Mouse (Mus musculus): ENCODE data around the gene Stard7. TPM values are rescaled to one million over a fixed set of nuclear protein-coding genes. Genes with fewer than 3 reads are reported as not detected.

Gene Stard7
- polyA plus RNA-seq, 1 experiment from 2014 or later: 94.5 TPM

- DNase-seq (ENCODE audit: low spot score) (peak; percentile 70), ATAC-seq (replicated peaks; ENCODE audit: low FRiP score, low TSS enrichment, low read depth) (peak; percentile 67)
- no peaks in the 10 kb centered on the region for H3K36me3 ChIP-seq (ENCODE audit: control insufficient read depth, insufficient read depth, low read length)
- WGBS: under 1% methylated on average over 76 of the region's 76 CpGs
- H3K27me3 ChIP-seq (replicated peaks; ENCODE audit: control insufficient read depth, insufficient read depth, low read length): peaks cover 37% of the 10 kb centered on the region
- H3K9ac ChIP-seq (ENCODE audit: low read length): peak within 1 kb of the TSS; percentile 50
- H3K9me3 ChIP-seq (ENCODE audit: control insufficient read depth, low read length): no peaks in the 10 kb centered on the region
- no peak within 1 kb of the TSS for H3K27ac ChIP-seq (ENCODE audit: low read depth)
- 0 out of 2 replicates have a peak, but pooled peaks cover 6% of the 10 kb centered on the region for H3K4me1 ChIP-seq (replicated peaks; ENCODE audit: control insufficient read depth, insufficient read depth, low read length)
- H3K4me2 ChIP-seq (ENCODE audit: low read length): peak within 1 kb of the TSS; percentile 65
- peak within 1 kb of the TSS; percentile 43 for H3K4me3 ChIP-seq (ENCODE audit: low read depth, low read length)
Measured at GRCm38 (mm10) chr2:127335767-127336496, 65.9 kb downstream of the Stard7 start, which contains the start of gene Dusp2. Gene Dusp2, plus strand, starts transcription at chr2:127336159.

DNA sequence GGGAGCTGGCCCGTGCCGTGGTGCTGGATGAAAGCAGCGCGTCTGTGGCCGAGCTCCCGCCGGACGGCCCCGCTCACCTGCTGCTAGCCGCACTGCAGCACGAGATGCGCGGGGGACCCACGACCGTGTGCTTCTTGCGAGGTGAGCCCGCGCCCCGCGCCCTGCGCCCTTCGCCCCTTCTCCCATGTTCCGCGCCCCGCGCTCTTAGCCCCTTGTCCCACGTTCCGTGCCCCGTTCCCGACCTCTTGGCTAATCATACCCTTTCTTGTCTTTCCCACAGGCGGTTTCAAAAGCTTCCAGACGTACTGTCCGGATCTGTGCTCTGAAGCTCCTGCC, 66.4 kb downstream of the Stard7 start:
- Histone ChIP-seq H3K27me3 (replicated peaks; ENCODE audit: control insufficient read depth, insufficient read depth, low read length) (peaks cover 37% of the 10 kb centered on the region), H3K36me3 (ENCODE audit: control insufficient read depth, insufficient read depth, low read length) (no peaks in the 10 kb centered on the region), H3K4me2 (ENCODE audit: low read length) (peak overlapping the region; percentile 65), H3K27ac (ENCODE audit: low read depth) (no peak overlapping the region), H3K4me1 (replicated peaks; ENCODE audit: control insufficient read depth, insufficient read depth, low read length) (0 out of 2 replicates have a peak, but pooled peaks cover 6% of the 10 kb centered on the region), H3K4me3 (ENCODE audit: low read depth, low read length) (peak overlapping the region; percentile 43), H3K9ac (ENCODE audit: low read length) (peak overlapping the region; percentile 50), H3K9me3 (ENCODE audit: control insufficient read depth, low read length) (no peaks in the 10 kb centered on the region)
- no peak; the same call in 1 of the 2 replicates for ATAC-seq (replicated peaks; ENCODE audit: low FRiP score, low TSS enrichment, low read depth)
- WGBS: 4% methylated on average over 33 of the region's 33 CpGs
- DNase-seq (ENCODE audit: low spot score): no peak

GRCm38 (mm10) chr2:127336885-127337284, 66.9 kb downstream of the Stard7 start:
- H3K4me2 ChIP-seq (ENCODE audit: low read length): peak overlapping the region; percentile 65
- H3K4me3 ChIP-seq (ENCODE audit: low read depth, low read length): peak overlapping the region; percentile 43
- H3K4me1 ChIP-seq (replicated peaks; ENCODE audit: control insufficient read depth, insufficient read depth, low read length): 0 out of 2 replicates have a peak, but pooled peaks cover 6% of the 10 kb centered on the region
- ATAC-seq (replicated peaks; ENCODE audit: low FRiP score, low TSS enrichment, low read depth) (no peak), DNase-seq (ENCODE audit: low spot score) (no peak)
- no peaks in the 10 kb centered on the region for H3K36me3 ChIP-seq (ENCODE audit: control insufficient read depth, insufficient read depth, low read length)
- WGBS: 45% methylated on average over 5 of the region's 5 CpGs
- peak overlapping the region; percentile 50; the same call in 1 of the 2 replicates for H3K9ac ChIP-seq (ENCODE audit: low read length)
- H3K9me3 ChIP-seq (ENCODE audit: control insufficient read depth, low read length): no peaks in the 10 kb centered on the region
- no peak overlapping the region for H3K27ac ChIP-seq (ENCODE audit: low read depth)
- peaks cover 37% of the 10 kb centered on the region for H3K27me3 ChIP-seq (replicated peaks; ENCODE audit: control insufficient read depth, insufficient read depth, low read length)

DNA sequence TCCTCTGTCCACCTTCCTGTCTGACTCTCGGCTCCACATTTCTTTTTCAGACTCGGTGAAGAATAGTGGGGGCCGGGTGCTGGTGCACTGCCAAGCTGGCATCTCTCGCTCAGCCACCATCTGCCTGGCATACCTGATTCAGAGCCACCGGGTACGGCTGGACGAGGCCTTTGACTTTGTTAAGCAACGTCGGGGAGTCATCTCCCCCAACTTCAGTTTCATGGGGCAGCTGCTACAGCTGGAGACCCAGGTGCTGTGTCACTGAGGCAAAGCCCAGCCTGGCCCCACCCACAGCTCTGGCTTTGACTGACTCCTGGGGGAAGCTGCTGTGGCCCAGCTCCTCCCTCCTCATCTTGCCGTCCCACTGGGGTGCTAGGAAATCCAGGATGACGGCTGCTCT, 67.5 kb downstream of the Stard7 start:
- H3K4me3 ChIP-seq (ENCODE audit: low read depth, low read length): 0 out of 2 replicates have a peak overlapping the region, but pooled peaks have one; percentile 43
- H3K36me3 ChIP-seq (ENCODE audit: control insufficient read depth, insufficient read depth, low read length): no peaks in the 10 kb centered on the region
- peak overlapping the region; percentile 65; the same call in 1 of the 2 replicates for H3K4me2 ChIP-seq (ENCODE audit: low read length)
- H3K9me3 ChIP-seq (ENCODE audit: control insufficient read depth, low read length): no peaks in the 10 kb centered on the region
- H3K27me3 ChIP-seq (replicated peaks; ENCODE audit: control insufficient read depth, insufficient read depth, low read length): peaks cover 37% of the 10 kb centered on the region
- H3K4me1 ChIP-seq (replicated peaks; ENCODE audit: control insufficient read depth, insufficient read depth, low read length): 0 out of 2 replicates have a peak, but pooled peaks cover 6% of the 10 kb centered on the region
- 73% methylated on average over 11 of the region's 11 CpGs for WGBS
- no peak overlapping the region for H3K27ac ChIP-seq (ENCODE audit: low read depth)
- ATAC-seq (replicated peaks; ENCODE audit: low FRiP score, low TSS enrichment, low read depth): no peak
- DNase-seq (ENCODE audit: low spot score): no peak
- no peak overlapping the region for H3K9ac ChIP-seq (ENCODE audit: low read length)

DNA sequence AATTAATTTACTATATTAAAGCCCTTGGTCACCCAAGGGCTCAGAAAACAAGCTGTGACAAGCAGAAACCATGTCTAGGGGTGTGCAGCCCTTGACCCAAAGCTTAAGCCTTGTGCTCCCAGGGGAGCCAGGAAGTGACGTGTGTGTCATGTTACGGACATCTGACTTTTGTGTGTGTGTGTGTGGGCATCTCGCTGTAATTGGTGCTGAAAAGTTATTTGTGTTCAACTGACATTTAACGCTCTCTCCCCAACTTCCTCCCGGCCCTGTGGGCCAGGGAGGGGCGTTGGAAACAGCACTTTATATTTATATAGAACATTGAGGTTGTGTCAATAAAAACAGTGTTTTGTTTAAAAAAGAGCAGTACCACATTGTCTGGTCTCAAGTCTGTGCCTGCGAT, 68.0 kb downstream of the Stard7 start:
- Histone ChIP-seq H3K27me3 (replicated peaks; ENCODE audit: control insufficient read depth, insufficient read depth, low read length) (peaks cover 37% of the 10 kb centered on the region), H3K4me2 (ENCODE audit: low read length) (no peak overlapping the region), H3K27ac (ENCODE audit: low read depth) (no peak overlapping the region), H3K4me1 (replicated peaks; ENCODE audit: control insufficient read depth, insufficient read depth, low read length) (0 out of 2 replicates have a peak, but pooled peaks cover 6% of the 10 kb centered on the region), H3K36me3 (ENCODE audit: control insufficient read depth, insufficient read depth, low read length) (no peaks in the 10 kb centered on the region), H3K9me3 (ENCODE audit: control insufficient read depth, low read length) (no peaks in the 10 kb centered on the region), H3K4me3 (ENCODE audit: low read depth, low read length) (no peak overlapping the region), H3K9ac (ENCODE audit: low read length) (no peak overlapping the region)
- 60% methylated on average over 7 of the region's 7 CpGs for WGBS
- DNase-seq (ENCODE audit: low spot score): no peak
- ATAC-seq (replicated peaks; ENCODE audit: low FRiP score, low TSS enrichment, low read depth): no peak

DNA sequence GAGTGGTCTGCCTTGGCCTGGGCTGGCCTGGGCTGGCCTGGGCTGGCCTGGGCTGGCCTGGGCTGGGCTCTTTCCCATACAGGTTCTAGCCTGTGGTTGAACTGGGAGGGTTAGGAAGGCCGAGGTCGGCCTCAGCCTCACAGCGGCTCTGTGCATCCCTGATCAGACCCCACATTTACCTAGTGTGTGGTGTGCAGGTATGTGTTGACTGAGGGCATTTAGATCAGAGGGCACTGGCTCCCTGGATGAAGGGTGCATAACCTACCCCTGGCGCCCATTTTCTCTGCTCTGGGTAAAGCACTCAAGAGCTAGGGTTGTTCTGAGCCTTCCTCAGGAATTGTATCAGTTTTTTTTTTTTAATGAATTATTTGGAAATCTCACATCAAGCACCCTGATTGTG, 68.4 kb downstream of the Stard7 start, which contains the start of gene Astl:
Gene Astl (plus strand): TSS at position 224 of the 400 bp plus-strand sequence.
- Histone ChIP-seq H3K27me3 (replicated peaks; ENCODE audit: control insufficient read depth, insufficient read depth, low read length) (peaks cover 37% of the 10 kb centered on the region), H3K36me3 (ENCODE audit: control insufficient read depth, insufficient read depth, low read length) (no peaks in the 10 kb centered on the region), H3K4me1 (replicated peaks; ENCODE audit: control insufficient read depth, insufficient read depth, low read length) (0 out of 2 replicates have a peak, but pooled peaks cover 6% of the 10 kb centered on the region), H3K4me2 (ENCODE audit: low read length) (0 out of 2 replicates have a peak within 1 kb of the TSS, but pooled peaks have one; percentile 65), H3K9ac (ENCODE audit: low read length) (no peak within 1 kb of the TSS), H3K9me3 (ENCODE audit: control insufficient read depth, low read length) (no peaks in the 10 kb centered on the region), H3K4me3 (ENCODE audit: low read depth, low read length) (0 out of 2 replicates have a peak within 1 kb of the TSS, but pooled peaks have one; percentile 43), H3K27ac (ENCODE audit: low read depth) (no peak within 1 kb of the TSS)
- ATAC-seq (replicated peaks; ENCODE audit: low FRiP score, low TSS enrichment, low read depth) (no peak), DNase-seq (ENCODE audit: low spot score) (no peak)
- 86% methylated on average over 4 of the region's 4 CpGs for WGBS

DNA sequence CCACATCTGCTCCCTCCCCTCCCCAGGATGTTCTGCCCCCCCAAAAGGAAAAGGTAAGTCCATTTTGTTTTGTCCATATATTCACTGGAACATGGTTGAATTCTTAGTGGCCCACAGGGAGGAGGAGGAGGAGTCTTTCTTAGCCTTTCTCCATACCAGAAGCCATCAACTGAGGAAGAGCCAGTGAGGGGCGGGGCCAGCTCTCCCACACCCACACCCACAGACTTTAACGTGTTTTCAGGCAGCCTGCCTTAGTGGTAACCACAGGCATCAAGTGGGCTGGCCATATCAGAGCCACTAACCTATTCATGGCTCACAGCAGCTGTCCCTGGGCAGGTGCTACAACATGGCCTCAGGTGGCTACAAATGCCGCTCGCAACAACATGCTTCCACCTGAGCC, 68.8 kb downstream of the Stard7 start:
- ATAC-seq (replicated peaks; ENCODE audit: low FRiP score, low TSS enrichment, low read depth) (no peak), DNase-seq (ENCODE audit: low spot score) (no peak)
- 66% methylated on average over 4 of the region's 4 CpGs for WGBS

DNA sequence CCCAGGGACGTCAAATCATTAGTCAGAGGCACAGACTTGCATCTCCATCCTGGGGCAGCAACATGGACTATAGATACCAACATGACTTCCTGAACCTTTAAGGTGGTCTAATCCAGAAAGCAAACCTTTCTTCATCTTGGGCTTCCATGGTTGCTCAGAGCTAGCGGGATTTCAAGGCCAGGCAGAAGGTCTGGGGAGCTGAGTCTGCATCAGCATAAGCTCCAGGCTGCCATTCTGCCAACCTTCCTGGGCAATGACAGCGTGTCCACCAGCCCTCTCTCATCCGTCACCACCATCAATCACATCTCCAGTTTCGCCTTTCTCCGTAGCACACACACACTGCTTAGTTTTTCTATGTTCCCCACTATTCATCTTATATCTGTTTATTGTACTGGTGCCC, 69.2 kb downstream of the Stard7 start:
- H3K27ac ChIP-seq (ENCODE audit: low read depth): no peak overlapping the region
- DNase-seq (ENCODE audit: low spot score): no peak

More for the DNA sequence above, 68.8 kb downstream of the Stard7 start:
- Histone ChIP-seq H3K27ac (ENCODE audit: low read depth) (no peak overlapping the region), H3K9ac (ENCODE audit: low read length) (no peak overlapping the region), H3K4me3 (ENCODE audit: low read depth, low read length) (no peak overlapping the region), H3K27me3 (replicated peaks; ENCODE audit: control insufficient read depth, insufficient read depth, low read length) (peaks cover 37% of the 10 kb centered on the region), H3K4me2 (ENCODE audit: low read length) (no peak overlapping the region), H3K4me1 (replicated peaks; ENCODE audit: control insufficient read depth, insufficient read depth, low read length) (0 out of 2 replicates have a peak, but pooled peaks cover 6% of the 10 kb centered on the region), H3K9me3 (ENCODE audit: control insufficient read depth, low read length) (no peaks in the 10 kb centered on the region), H3K36me3 (ENCODE audit: control insufficient read depth, insufficient read depth, low read length) (no peaks in the 10 kb centered on the region)

More for the DNA sequence above, 69.2 kb downstream of the Stard7 start:
- no peaks in the 10 kb centered on the region for H3K9me3 ChIP-seq (ENCODE audit: control insufficient read depth, low read length)
- H3K27me3 ChIP-seq (replicated peaks; ENCODE audit: control insufficient read depth, insufficient read depth, low read length): peaks cover 37% of the 10 kb centered on the region
- no peak overlapping the region for H3K4me3 ChIP-seq (ENCODE audit: low read depth, low read length)
- no peak for ATAC-seq (replicated peaks; ENCODE audit: low FRiP score, low TSS enrichment, low read depth)
- 0 out of 2 replicates have a peak, but pooled peaks cover 6% of the 10 kb centered on the region for H3K4me1 ChIP-seq (replicated peaks; ENCODE audit: control insufficient read depth, insufficient read depth, low read length)
- no peak overlapping the region for H3K4me2 ChIP-seq (ENCODE audit: low read length)
- H3K9ac ChIP-seq (ENCODE audit: low read length): no peak overlapping the region
- 76% methylated on average over 6 of the region's 6 CpGs for WGBS
- H3K36me3 ChIP-seq (ENCODE audit: control insufficient read depth, insufficient read depth, low read length): no peaks in the 10 kb centered on the region
